Mouse (Mus musculus): ENCODE results near the gene Gosr1.

DNA sequence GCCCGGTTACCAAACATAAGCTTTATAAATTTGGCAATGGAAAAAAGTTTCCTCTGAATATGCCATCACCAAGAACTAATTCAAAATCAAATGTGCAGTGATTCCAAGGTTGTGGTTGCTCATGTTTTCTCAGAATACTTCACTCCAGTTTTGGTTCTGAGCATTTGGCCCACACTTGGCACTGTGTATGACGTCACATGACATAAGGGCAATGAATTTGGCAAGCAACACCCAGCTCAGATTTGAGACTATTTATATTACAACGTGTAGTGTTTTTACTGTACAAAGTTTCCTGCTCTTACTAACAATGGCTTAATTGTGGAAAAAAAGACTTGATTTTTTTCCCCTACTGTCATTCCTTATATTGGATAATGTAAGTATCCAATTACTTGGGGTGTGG, 10.4 kb upstream of the Gosr1 start:
- TF ChIP-seq CTCF (IDR thresholded peaks at IDR 0.05; ENCODE audit: control insufficient read depth, insufficient read depth, insufficient replicate concordance, low read depth, low read length) (no peak), POLR2A (IDR thresholded peaks at IDR 0.05; ENCODE audit: control insufficient read depth, low read depth, low read length) (no peak)
